Comparison of ENCODE assay signal across 8 mouse cellular contexts in the genomic region with DNA sequence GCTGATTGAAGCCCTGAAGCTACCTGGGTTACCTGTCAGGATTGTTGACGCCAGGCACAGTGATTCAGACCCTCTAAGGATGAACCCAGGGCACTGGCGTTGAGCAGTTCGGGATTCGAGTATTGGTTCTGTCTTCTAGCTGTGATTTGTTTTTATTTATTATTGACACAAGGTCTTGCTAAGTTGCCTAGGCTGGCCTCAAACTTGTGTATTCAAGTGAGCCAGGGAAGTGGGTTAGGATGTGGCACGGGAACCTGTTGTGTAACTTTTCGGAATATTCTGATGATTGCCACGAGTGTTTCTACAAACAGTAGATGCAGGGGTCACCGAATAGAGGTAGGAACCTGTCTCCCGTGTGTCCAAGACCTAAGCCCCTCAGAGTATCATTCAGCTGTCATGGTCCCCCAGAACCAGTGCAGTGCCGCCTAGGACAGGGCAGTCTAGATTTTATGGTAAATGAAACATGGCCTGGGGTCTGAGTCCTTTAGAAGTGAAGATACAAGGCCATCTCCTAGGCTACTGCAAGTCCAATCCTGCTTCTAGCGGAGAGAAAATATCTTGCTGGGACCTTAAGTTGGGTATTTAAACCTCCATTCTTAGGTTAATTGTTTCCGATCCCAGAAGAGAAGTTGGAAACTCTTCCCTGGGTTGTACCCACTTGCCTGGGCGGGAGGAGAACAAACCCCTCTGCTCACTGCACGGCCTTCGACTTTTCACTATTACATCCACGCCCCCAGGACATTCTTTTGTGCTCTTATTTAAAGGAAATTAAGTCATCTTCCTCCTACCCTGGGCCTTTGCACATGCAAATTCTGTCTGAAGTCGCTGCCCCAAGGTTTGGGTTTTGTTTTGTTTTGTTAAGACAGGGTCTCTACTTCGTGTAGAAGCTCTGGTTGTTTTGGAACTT. TPM values are rescaled to one million over a fixed set of nuclear protein-coding genes. Genes with fewer than 3 reads are reported as not detected.
A peak's percentile ranks its signal among the peaks of the same experiment; 100 is the strongest.
DNase-seq lines count a peak whose midpoint lies in the region; ATAC-seq and TF ChIP-seq lines count a peak whose summit lies in the region.

No protein-coding gene starts in this region.

- peak overlapping the region; percentile 99 for H3K27ac ChIP-seq in lung, embryonic 15.5 days
- H3K27ac ChIP-seq in cortical plate, adult 2 months (ENCODE audit: insufficient read depth, low read length) = peak overlapping the region; percentile 95
- H3K27ac ChIP-seq in hindbrain, embryonic 13.5 days = peak overlapping the region; percentile 94
- peak overlapping the region; percentile 87 for H3K27ac ChIP-seq in midbrain, embryonic 14.5 days (replicated peaks; ENCODE audit: low read depth, low read length)

- H3K9me3 ChIP-seq in lung, embryonic 15.5 days = no peaks in the 10 kb centered on the region
- no peaks in the 10 kb centered on the region for H3K9me3 ChIP-seq in hindbrain, embryonic 13.5 days
- H3K9me3 ChIP-seq in midbrain, embryonic 14.5 days (ENCODE audit: control insufficient read depth, low read length) = no peaks in the 10 kb centered on the region

- ATAC-seq in lung, embryonic 15.5 days (ENCODE audit: borderline replicate concordance, extremely low read depth, low FRiP score, low TSS enrichment) = no peak
- no peak for ATAC-seq in hindbrain, embryonic 13.5 days (ENCODE audit: low FRiP score)
- no peak for ATAC-seq in midbrain, embryonic 14.5 days (ENCODE audit: low FRiP score, low TSS enrichment)

- H3K4me1 ChIP-seq in lung, embryonic 15.5 days = peaks cover 19% of the 10 kb centered on the region
- H3K4me1 ChIP-seq in cortical plate, adult 2 months (ENCODE audit: control insufficient read depth, insufficient read depth, low read length) = no peaks in the 10 kb centered on the region; the same call in 1 of the 2 replicates
- peaks cover 33% of the 10 kb centered on the region for H3K4me1 ChIP-seq in hindbrain, embryonic 13.5 days (replicated peaks)
- peaks cover 14% of the 10 kb centered on the region for H3K4me1 ChIP-seq in midbrain, embryonic 14.5 days (ENCODE audit: control insufficient read depth, insufficient read depth, low read length)

- peaks cover 16% of the 10 kb centered on the region for H3K36me3 ChIP-seq in lung, embryonic 15.5 days
- H3K36me3 ChIP-seq in hindbrain, embryonic 13.5 days = peaks cover 7% of the 10 kb centered on the region
- H3K36me3 ChIP-seq in midbrain, embryonic 14.5 days (ENCODE audit: control insufficient read depth, insufficient read depth, low read length) = no peaks in the 10 kb centered on the region

- H3K27me3 ChIP-seq in lung, embryonic 15.5 days = no peaks in the 10 kb centered on the region
- peaks cover 27% of the 10 kb centered on the region for H3K27me3 ChIP-seq in hindbrain, embryonic 13.5 days
- peaks cover 27% of the 10 kb centered on the region; the same call in 1 of the 2 replicates for H3K27me3 ChIP-seq in midbrain, embryonic 14.5 days (ENCODE audit: control insufficient read depth, insufficient read depth, low read length)

- TF ChIP-seq POLR2A in cortical plate, adult 2 months (IDR thresholded peaks at IDR 0.05; ENCODE audit: extremely low read depth, insufficient read depth, low read length) = no peak

- peak overlapping the region; percentile 88 for H3K4me2 ChIP-seq in lung, embryonic 15.5 days
- peak overlapping the region; percentile 94 for H3K4me2 ChIP-seq in hindbrain, embryonic 13.5 days
- peak overlapping the region; percentile 95 for H3K4me2 ChIP-seq in midbrain, embryonic 14.5 days (ENCODE audit: low read length)

- TF ChIP-seq CTCF in cortical plate, adult 2 months (IDR thresholded peaks at IDR 0.05; ENCODE audit: extremely low read depth, insufficient read depth, low read length) = no peak

- peak overlapping the region; percentile 80 for H3K9ac ChIP-seq in lung, embryonic 15.5 days
- peak overlapping the region; percentile 87 for H3K9ac ChIP-seq in hindbrain, embryonic 13.5 days
- H3K9ac ChIP-seq in midbrain, embryonic 14.5 days (replicated peaks; ENCODE audit: low read length) = peak overlapping the region; percentile 88

- 36% methylated on average over 18 of the region's 18 CpGs for WGBS in lung, embryonic 15.5 days
- WGBS in hindbrain, embryonic 13.5 days = 30% methylated on average over 18 of the region's 18 CpGs
- 20% methylated on average over 18 of the region's 18 CpGs for WGBS in midbrain, embryonic 14.5 days

- peak overlapping the region; percentile 80 for H3K4me3 ChIP-seq in lung, embryonic 15.5 days
- H3K4me3 ChIP-seq in cortical plate, adult 2 months (ENCODE audit: insufficient read depth, low read length) = peak overlapping the region; percentile 65
- peak overlapping the region; percentile 64 for H3K4me3 ChIP-seq in hindbrain, embryonic 13.5 days
- peak overlapping the region; percentile 69 for H3K4me3 ChIP-seq in midbrain, embryonic 14.5 days (replicated peaks; ENCODE audit: low read depth, low read length)

- no peak for DNase-seq in lung, adult 18-20 months
- DNase-seq in midbrain, embryonic 14.5 days = no peak
- no peak for DNase-seq in frontal cortex, postnatal 10 days (ENCODE audit: low spot score in 2 of 2)
- DNase-seq in layer of hippocampus, postnatal 36 days = no peak
- no peak for DNase-seq in gastrocnemius, adult 8-10 months (ENCODE audit: low spot score in 2 of 2)

RNA-seq across cellular contexts. Expression of a gene that starts 3.6 kb away (rescaled TPM):
- 139 and 147 TPM in 2 replicates for polyA plus RNA-seq in lung, embryonic 15.5 days (2015; fragmentation: Nextera tagmentation; extraction: Ambion mirVana)
- polyA plus RNA-seq in cortical plate, adult 2 months (2012; rRNA removed) = 21.8 and 23.3 TPM in 2 replicates
- 44.6 and 53.1 TPM in 2 replicates for polyA plus RNA-seq in hindbrain, embryonic 13.5 days (2015; fragmentation: Nextera tagmentation; extraction: Ambion mirVana)
- polyA plus RNA-seq in midbrain, embryonic 14.5 days (2014; fragmentation: Nextera tagmentation; extraction: Ambion mirVana) = 32.3 and 52.3 TPM in 2 replicates
- 10 to 100 TPM; 32.1 to 39.1 TPM for total RNA-seq in layer of hippocampus, postnatal 36 days (2021)
- 10 to 100 TPM; 25.2 to 28.9 (median 27.2) TPM for total RNA-seq in gastrocnemius, adult 8-10 months (2022)
